Mouse (Mus musculus) CH12.LX (cell line): ENCODE results near the gene Spata2.

Experiments
- CTCF ChIP-seq, 2 experiments: IDR thresholded peaks in 1 of 2; conservative IDR thresholded peaks in 1 of 2; 2 replicates each; pipeline ENCODE4 v1.5.1; 2011 to 2012; ENCODE audit warnings: low read depth in 2 of 2, low read length in 2 of 2, improper control_type of control experiment in 1 of 2, inconsistent platforms in 1 of 2, mild to moderate bottlenecking in 1 of 2, moderate library complexity in 1 of 2
- EP300 ChIP-seq: IDR thresholded peaks from 2 replicates; pipeline ENCODE4 v1.6.1; 2011; ENCODE audit warnings: low read length, improper control_type of control experiment
- MAX ChIP-seq: IDR thresholded peaks from 2 replicates; pipeline ENCODE4 v1.6.1; 2011; ENCODE audit warnings: low read length, improper control_type of control experiment
- NRF1 ChIP-seq: IDR thresholded peaks from 2 replicates; pipeline ENCODE4 v1.6.1; 2014; ENCODE audit warnings: low read depth, mild to moderate bottlenecking, inconsistent platforms, low read length, improper control_type of control experiment, moderate library complexity
- POLR2A ChIP-seq: IDR thresholded peaks from 2 replicates; pipeline ENCODE4 v1.6.1; 2011; ENCODE audit warnings: low read depth, mild to moderate bottlenecking, improper control_type of control experiment, low read length
- RAD21 ChIP-seq: IDR thresholded peaks from 2 replicates; pipeline ENCODE4 v1.6.1; 2011; ENCODE audit warnings: low read depth, mild to moderate bottlenecking, low read length, improper control_type of control experiment, moderate library complexity
- RCOR1 ChIP-seq: conservative IDR thresholded peaks from 2 replicates; pipeline ENCODE4 v1.6.1; 2012; ENCODE audit warnings: low read depth, mild to moderate bottlenecking, inconsistent platforms, low read length, improper control_type of control experiment
- TBP ChIP-seq: conservative IDR thresholded peaks from 2 replicates; pipeline ENCODE4 v1.6.1; 2011; ENCODE audit warnings: low read depth, low read length, improper control_type of control experiment
- TCF12 ChIP-seq: IDR thresholded peaks from 2 replicates; pipeline ENCODE4 v1.6.1; 2014; ENCODE audit warnings: low read depth, mild to moderate bottlenecking, inconsistent platforms, low read length, improper control_type of control experiment
- ZNF384 ChIP-seq: IDR thresholded peaks from 2 replicates; pipeline ENCODE4 v1.6.1; 2012; ENCODE audit warnings: low read depth, low read length, improper control_type of control experiment, inconsistent platforms

GRCm38 (mm10) chr2:167503896-167504349 is 11.2 kb upstream of the Spata2 start:
- no peak for TF ChIP-seq POLR2A
- no peak for TF ChIP-seq CTCF (conservative IDR thresholded peaks at IDR 0.05 in 1 of 2, IDR thresholded peaks at IDR 0.05 in 1 of 2; ENCODE audit: low read depth in 2 of 2, low read length in 2 of 2)
- no peak for TF ChIP-seq RCOR1
- no peak for TF ChIP-seq TCF12
- no peak for TF ChIP-seq MAX
- no peak for TF ChIP-seq TBP
- TF ChIP-seq EP300, result no peak
- TF ChIP-seq NRF1, result no peak
- TF ChIP-seq ZNF384, result no peak
- no peak for TF ChIP-seq RAD21
